Mouse (Mus musculus): ENCODE results near the gene Acnat2. TPM values are rescaled to one million over a fixed set of nuclear protein-coding genes. Genes with fewer than 3 reads are reported as not detected.
"Not testable (repeated sequence)": the region's sequence is repeated elsewhere in the genome, so short reads cannot be mapped to it uniquely, and the experiment has no call there.

The Acnat2 gene
- polyA plus RNA-seq (2016; fragmentation: Nextera tagmentation; extraction: Ambion mirVana) = not detected in 2 replicates

DNA sequence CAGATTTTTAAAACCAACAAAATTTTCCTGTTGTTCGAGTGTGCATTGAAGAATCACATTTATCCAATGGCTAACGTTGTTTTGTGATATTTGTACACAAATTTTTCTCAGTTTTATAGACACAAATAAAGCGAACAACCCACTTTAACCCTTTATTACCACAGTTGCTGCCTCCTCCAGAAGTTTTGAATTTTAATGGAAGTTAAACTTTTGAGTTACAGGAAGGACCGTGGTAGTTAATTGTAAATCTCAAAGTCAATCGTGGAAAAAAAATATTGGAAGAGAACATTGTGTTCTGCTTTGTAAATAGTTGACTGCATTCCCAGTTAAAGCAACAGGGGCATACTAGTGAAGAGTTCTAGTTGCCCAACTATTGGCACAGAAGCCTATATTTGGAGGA, at the start of gene Acnat2:
Gene Acnat2 (minus strand): TSS at position 195 of the 400 bp plus-strand sequence.
- H3K4me3 ChIP-seq; H3K27me3 ChIP-seq (ENCODE audit: insufficient read depth, poor library complexity, severe bottlenecking); H3K36me3 ChIP-seq; H3K27ac ChIP-seq; DNase-seq (ENCODE audit: low spot score); H3K9me3 ChIP-seq; H3K4me1 ChIP-seq (replicated peaks): not testable (repeated sequence)
- WGBS = 87% methylated on average over 5 of the region's 5 CpGs

DNA sequence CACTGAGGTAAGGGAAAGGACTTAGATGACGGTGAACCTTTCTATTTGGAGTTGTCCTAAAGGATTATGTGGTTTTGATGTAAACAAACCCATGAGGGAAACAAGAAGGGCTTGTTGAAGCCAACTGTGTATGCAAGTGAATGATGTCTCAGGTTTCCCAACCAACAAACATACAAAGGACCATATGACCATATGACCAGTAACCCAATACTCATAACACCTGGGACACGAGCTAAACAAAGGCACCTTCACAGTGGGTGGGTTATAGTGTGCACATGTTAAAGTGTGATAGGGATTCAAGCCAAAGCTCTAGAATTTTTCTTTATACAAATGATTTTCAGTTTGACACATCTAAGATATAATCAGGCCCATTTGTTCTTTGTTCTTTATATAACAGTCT, 48.2 kb upstream of the Acnat2 start:
- 73% methylated on average over 2 of the region's 2 CpGs for WGBS
- Histone ChIP-seq H3K9me3 (no peaks in the 10 kb centered on the region), H3K27me3 (ENCODE audit: insufficient read depth, poor library complexity, severe bottlenecking) (no peaks in the 10 kb centered on the region), H3K27ac (no peak overlapping the region), H3K4me1 (replicated peaks) (no peaks in the 10 kb centered on the region), H3K4me3 (no peak overlapping the region), H3K36me3 (no peaks in the 10 kb centered on the region)
- DNase-seq (ENCODE audit: low spot score) = no peak

DNA sequence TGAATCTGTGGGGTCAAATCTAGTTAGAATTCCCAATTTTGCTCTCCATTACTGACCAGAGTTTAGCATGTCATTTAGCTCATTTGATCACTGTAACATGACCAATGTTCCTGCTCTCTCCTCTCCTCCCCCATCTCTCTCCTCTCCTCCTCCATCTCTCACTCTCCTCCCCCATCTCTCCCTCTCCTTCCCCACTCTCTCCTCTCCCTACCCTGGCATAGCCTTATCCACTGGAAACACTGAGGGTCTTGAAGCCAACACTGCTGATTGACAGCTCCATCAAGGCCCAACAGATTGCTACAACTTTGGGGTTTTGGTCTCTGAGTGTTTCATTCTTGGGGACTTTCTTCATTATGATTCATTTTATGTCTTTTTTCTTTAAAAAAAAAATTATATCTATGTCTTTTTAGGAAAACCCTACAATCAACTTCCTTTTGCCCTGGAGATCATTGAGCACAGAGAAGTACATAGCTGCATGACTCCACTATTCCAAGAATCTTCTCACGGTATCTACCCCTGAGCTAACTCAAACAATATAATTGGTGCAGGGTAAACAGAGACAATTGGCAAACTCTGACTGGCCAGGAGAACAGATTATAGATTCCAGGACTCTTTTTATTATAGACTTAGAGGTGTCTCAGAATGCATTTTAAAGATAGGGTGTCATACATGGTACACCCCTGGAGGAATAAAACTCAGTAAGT, 44.0 kb upstream of the Acnat2 start:
- H3K36me3 ChIP-seq = no peaks in the 10 kb centered on the region
- no peaks in the 10 kb centered on the region for H3K4me1 ChIP-seq (replicated peaks)
- H3K9me3 ChIP-seq = no peaks in the 10 kb centered on the region
- 84% methylated on average over 1 of the region's 1 CpGs for WGBS
- no peak for DNase-seq (ENCODE audit: low spot score)
- H3K4me3 ChIP-seq = no peak overlapping the region
- H3K27ac ChIP-seq = no peak overlapping the region
- no peaks in the 10 kb centered on the region for H3K27me3 ChIP-seq (ENCODE audit: insufficient read depth, poor library complexity, severe bottlenecking)

DNA sequence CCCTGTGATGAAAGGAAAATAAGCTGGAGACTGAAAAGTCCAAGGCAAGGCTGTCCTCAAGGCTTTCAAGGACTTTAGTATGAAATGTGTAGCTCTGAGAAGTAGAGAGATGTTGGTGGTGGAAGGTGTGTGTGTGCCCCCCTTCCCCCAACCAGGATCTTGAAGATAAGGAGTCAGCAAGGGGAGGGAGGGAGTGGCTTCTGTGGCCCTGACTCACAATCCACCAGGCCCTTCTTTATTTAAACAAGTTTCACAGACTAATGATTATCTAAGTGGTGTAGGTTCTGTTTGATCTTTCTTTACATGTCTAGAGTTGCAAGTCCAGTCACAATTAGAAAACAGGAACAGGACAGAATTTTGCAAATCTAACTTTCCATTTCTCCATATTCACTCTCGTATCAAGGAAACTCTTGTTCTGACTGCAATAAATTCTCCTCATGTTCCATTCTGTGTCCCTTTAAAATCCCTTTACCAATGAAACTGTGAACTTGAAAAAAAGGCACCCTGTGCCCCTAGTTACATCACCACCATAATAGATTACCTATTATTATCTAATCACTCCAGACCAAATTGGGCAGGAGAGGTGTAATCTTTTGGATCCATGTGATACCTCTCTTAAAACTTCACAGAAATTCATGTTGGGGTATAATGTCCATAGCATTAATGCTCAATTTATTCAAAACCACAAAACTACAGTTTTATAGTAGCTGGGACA, 43.3 kb upstream of the Acnat2 start:
- not testable (repeated sequence) for H3K9me3 ChIP-seq; H3K4me1 ChIP-seq (replicated peaks); H3K36me3 ChIP-seq; H3K4me3 ChIP-seq; H3K27ac ChIP-seq; H3K27me3 ChIP-seq (ENCODE audit: insufficient read depth, poor library complexity, severe bottlenecking); DNase-seq (ENCODE audit: low spot score)
- 91% methylated on average over 1 of the region's 1 CpGs for WGBS

DNA sequence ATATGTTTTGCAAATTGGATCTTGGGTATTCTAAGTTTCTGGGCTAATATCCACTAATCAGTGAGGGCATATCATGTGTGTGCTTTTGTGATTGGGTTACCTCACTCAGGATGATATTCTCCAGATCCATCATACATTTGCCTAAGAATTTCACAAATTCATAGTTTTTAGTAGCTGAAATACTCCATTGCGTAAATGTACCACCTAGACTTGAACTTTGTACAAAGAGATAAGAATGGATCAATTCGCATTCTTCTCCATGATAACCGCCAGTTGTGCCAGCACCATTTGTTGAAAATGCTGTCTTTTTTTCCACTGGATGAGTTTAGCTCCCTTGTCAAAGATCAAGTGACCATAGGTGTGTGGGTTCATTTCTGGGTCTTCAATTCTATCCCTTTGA, 29.0 kb upstream of the Acnat2 start:
- H3K36me3 ChIP-seq; H3K27ac ChIP-seq; DNase-seq (ENCODE audit: low spot score); H3K27me3 ChIP-seq (ENCODE audit: insufficient read depth, poor library complexity, severe bottlenecking); H3K9me3 ChIP-seq; H3K4me1 ChIP-seq (replicated peaks); H3K4me3 ChIP-seq: not testable (repeated sequence)
- 94% methylated on average over 3 of the region's 3 CpGs for WGBS

DNA sequence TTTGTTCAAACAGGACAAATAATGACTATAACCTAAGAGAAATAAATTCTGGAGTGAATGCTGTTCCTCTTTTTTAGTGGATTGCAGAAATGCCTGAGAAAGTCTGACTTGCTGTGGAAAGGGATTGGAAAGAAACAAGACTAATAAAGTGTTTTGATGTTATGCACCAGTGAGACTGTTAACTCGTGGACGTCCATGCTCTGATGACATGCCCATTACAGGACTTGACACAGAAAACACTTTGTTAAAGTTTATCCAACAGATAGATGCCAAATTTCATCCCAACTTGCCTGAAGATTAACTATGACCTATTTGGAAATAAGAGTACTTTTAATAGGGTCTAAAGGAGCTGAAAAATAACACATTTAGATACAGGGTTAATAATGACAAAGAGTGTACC, 2.2 kb upstream of the Acnat2 start:
- not testable (repeated sequence) for H3K27ac ChIP-seq; H3K9me3 ChIP-seq; DNase-seq (ENCODE audit: low spot score); H3K36me3 ChIP-seq; H3K4me1 ChIP-seq (replicated peaks); H3K4me3 ChIP-seq; H3K27me3 ChIP-seq (ENCODE audit: insufficient read depth, poor library complexity, severe bottlenecking)
- 88% methylated on average over 2 of the region's 2 CpGs for WGBS

DNA sequence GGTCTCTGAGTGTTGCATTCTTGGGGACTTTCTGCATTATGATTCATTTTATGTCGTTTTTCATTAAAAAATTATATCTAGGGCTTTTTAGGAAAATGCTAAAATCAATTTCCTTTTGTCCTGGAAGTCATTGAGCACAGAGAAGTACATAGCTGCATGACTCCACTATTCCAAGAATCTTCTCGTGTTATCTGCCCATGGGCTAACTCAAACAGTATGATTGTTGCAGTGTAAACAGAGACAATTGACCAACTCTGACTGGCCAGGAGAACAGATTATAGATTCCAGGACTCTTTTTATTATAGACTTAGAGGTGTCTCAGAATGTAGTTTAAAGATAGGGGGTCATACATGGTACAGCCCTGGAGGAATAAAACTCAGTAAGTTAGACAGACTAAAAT, 21.1 kb downstream of the Acnat2 start:
- H3K27me3 ChIP-seq (ENCODE audit: insufficient read depth, poor library complexity, severe bottlenecking) = no peaks in the 10 kb centered on the region
- DNase-seq (ENCODE audit: low spot score) = no peak
- H3K9me3 ChIP-seq = no peaks in the 10 kb centered on the region
- no peaks in the 10 kb centered on the region for H3K4me1 ChIP-seq (replicated peaks)
- H3K36me3 ChIP-seq = no peaks in the 10 kb centered on the region
- no peak overlapping the region for H3K4me3 ChIP-seq
- WGBS = 56% methylated on average over 2 of the region's 2 CpGs
- no peak overlapping the region for H3K27ac ChIP-seq

DNA sequence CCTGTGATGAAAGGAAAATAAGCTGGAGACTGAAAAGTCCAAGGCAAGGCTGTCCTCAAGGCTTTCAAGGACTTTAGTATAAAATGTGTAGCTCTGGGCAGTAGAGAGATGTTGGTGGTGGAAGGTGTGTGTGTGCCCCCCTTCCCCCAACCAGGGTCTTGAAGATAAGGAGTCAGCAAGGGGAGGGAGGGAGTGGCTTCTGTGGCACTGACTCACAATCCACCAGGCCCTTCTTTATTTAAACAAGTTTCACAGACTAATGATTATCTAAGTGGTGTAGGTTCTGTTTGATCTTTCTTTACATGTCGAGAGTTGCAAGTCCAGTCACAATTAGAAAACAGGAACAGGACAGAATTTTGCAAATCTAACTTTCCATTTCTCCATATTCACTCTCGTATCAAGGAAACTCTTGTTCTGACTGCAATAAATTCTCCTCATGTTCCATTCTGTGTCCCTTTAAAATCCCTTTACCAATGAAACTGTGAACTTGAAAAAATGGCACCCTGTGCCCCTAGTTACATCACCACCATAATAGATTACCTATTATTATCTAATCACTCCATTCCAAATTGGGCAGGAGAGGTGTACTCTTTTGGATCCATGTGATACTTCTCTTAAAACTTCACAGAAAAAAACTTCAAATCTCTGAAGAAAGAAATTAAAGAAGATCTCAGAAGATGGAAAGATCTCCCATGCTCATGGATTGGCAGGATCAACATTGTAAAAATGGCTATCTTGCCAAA, 24.2 kb downstream of the Acnat2 start:
- not testable (repeated sequence) for H3K27me3 ChIP-seq (ENCODE audit: insufficient read depth, poor library complexity, severe bottlenecking); H3K4me3 ChIP-seq; H3K36me3 ChIP-seq; H3K4me1 ChIP-seq (replicated peaks); H3K9me3 ChIP-seq; H3K27ac ChIP-seq; DNase-seq (ENCODE audit: low spot score)
- 82% methylated on average over 2 of the region's 2 CpGs for WGBS

DNA sequence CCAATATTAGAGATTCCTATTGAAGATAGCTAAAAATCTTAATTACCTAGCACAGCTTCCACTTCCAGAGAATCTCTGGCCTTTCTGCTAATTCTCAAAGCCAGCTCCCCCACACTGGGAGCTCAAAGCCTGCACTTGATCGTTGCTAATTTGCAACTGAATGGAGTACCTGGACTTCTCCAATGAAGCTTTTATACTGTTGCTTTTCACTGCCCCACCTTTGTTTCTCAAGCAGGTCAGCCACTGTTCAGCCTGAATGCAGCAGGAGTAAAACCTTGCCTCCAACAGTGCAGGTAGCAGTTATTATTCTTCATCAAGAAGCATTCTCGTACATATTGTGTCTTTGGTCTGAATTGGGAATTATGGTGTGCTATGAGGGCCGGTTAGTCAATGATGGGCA, 39.9 kb downstream of the Acnat2 start:
- not testable (repeated sequence) for DNase-seq (ENCODE audit: low spot score)

DNA sequence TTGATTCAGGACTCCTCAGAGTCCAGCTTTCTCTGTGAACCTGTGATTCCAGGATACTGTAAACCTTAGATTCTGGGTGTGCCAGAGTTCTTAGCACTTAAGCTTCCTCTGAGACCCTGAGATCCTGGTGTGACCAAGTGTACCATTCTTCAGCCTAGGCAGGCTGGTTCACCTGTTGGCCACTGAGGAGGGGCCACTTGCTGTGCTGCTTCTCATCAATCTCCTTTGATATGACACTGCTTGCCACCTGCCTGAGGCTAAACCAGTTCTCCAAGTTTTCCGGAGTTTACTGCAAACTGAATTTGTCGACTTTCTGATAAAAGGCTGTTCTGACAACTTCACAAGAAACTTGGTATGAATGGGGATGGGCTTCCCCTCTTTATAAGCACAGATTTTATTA, 50.9 kb downstream of the Acnat2 start:
- Histone ChIP-seq H3K36me3 (no peaks in the 10 kb centered on the region), H3K27ac (no peak overlapping the region), H3K4me3 (no peak overlapping the region), H3K4me1 (replicated peaks) (no peaks in the 10 kb centered on the region), H3K27me3 (ENCODE audit: insufficient read depth, poor library complexity, severe bottlenecking) (no peaks in the 10 kb centered on the region), H3K9me3 (peaks cover 7% of the 10 kb centered on the region; the same call in 1 of the 2 replicates)
- 74% methylated on average over 2 of the region's 2 CpGs for WGBS
- DNase-seq (ENCODE audit: low spot score) = no peak

More for the DNA sequence above, 39.9 kb downstream of the Acnat2 start:
- H3K36me3 ChIP-seq; H3K27me3 ChIP-seq (ENCODE audit: insufficient read depth, poor library complexity, severe bottlenecking); H3K27ac ChIP-seq; H3K4me3 ChIP-seq; H3K4me1 ChIP-seq (replicated peaks): not testable (repeated sequence)
- peaks cover 18% of the 10 kb centered on the region for H3K9me3 ChIP-seq
- 85% methylated on average over 3 of the region's 3 CpGs for WGBS

DNA sequence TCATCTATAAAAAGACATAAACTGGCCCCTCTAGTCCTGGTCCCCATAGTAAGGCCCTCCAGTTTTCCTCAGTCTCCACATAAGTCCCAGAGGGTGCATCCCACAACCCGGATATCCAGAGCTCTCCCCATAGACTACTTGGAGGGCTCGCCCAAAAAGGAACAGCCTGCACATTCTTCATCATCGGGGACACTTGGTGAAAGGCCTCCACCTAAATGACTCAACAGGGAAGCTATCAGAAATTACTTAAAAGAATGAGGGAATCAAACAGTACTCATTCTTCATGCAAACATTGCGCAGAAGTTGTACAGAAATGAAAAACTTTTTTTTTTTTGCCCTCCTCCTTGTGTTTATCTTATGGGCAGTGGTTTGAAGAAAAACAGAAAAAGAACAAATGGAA, 57.5 kb downstream of the Acnat2 start:
- Histone ChIP-seq H3K9me3 (no peaks in the 10 kb centered on the region), H3K4me3 (no peak overlapping the region), H3K27ac (no peak overlapping the region), H3K36me3 (no peaks in the 10 kb centered on the region), H3K27me3 (ENCODE audit: insufficient read depth, poor library complexity, severe bottlenecking) (no peaks in the 10 kb centered on the region), H3K4me1 (replicated peaks) (no peaks in the 10 kb centered on the region)
- 90% methylated on average over 4 of the region's 4 CpGs for WGBS
- DNase-seq (ENCODE audit: low spot score) = no peak

DNA sequence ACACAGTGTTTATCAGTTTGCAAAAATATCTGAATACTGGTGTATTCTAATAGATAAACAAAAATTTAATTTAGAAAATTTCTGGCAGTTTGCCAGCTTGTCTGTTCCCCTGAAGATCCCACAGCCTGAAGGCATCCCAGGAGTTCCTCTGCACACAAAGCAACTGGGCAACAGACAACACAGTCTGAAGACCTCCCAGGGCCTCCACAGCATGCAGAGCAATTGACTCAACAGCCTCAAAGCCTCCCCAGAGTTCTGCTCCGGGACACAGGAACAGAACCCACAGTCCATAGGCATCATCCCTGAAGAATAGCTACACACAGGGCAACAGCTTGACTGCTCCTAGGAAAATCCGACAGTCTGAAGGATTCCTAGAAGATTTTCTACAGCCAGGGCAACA, 59.3 kb downstream of the Acnat2 start:
- Histone ChIP-seq H3K27me3 (ENCODE audit: insufficient read depth, poor library complexity, severe bottlenecking) (no peaks in the 10 kb centered on the region), H3K27ac (no peak overlapping the region), H3K9me3 (no peaks in the 10 kb centered on the region), H3K4me3 (no peak overlapping the region), H3K4me1 (replicated peaks) (no peaks in the 10 kb centered on the region), H3K36me3 (no peaks in the 10 kb centered on the region)
- 46% methylated on average over 2 of the region's 2 CpGs for WGBS
- no peak for DNase-seq (ENCODE audit: low spot score)

DNA sequence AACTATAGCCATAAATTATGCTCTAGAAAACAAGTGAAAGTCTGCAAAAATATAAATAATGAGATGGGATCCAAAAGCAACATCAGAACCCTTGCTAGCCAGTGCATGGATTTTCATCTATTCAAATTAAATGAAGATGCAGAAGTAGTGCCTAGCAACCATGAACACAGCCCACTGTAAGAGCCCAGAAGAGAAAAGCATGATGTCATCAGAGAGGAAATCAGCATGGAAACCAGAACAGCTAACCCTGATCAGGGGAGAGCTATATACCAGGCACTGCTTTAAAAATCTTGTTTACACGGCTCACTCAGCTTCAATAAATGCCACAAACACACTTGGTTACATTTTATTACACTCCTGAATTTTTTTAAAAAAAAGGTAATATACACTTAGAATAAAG, 60.0 kb downstream of the Acnat2 start:
- WGBS = 84% methylated on average over 1 of the region's 1 CpGs

More for the DNA sequence above, 60.0 kb downstream of the Acnat2 start:
- not testable (repeated sequence) for DNase-seq (ENCODE audit: low spot score); H3K4me1 ChIP-seq (replicated peaks); H3K27me3 ChIP-seq (ENCODE audit: insufficient read depth, poor library complexity, severe bottlenecking); H3K9me3 ChIP-seq; H3K4me3 ChIP-seq; H3K27ac ChIP-seq; H3K36me3 ChIP-seq

All from hindbrain, embryonic 10.5 days (tissue).